Mouse (Mus musculus) forebrain, embryonic 14.5 days (tissue): ENCODE results near the gene Zfp760. TPM values are rescaled to one million over a fixed set of nuclear protein-coding genes. Genes with fewer than 3 reads are reported as not detected.
"Not testable (repeated sequence)": the region's sequence is repeated elsewhere in the genome, so short reads cannot be mapped to it uniquely, and the experiment has no call there.

ENCODE experiments used
- ATAC-seq: fragments of 200-750 bp; cut with Nextera tagmentation; 2 replicates; pipeline ENCODE4 v1.8.0; 2017; ENCODE audit warnings: mild to moderate bottlenecking, moderate library complexity
- DNase-seq: peaks from one replicate; pipeline ENCODE4 v3.0.0-alpha.2; 2015; ENCODE audit warnings: low spot score
- H3K27ac ChIP-seq: fragments of 300-500 bp; sonication (generic); 2 replicates; pipeline ENCODE4 v1.5.1; 2014; ENCODE audit warnings: low read depth, mild to moderate bottlenecking, control low read depth, low read length, moderate library complexity
- H3K27me3 ChIP-seq: fragments of 300-500 bp; sonication (generic); replicated peaks from 2 replicates; pipeline ENCODE4 v1.6.1; 2014; ENCODE audit warnings: low read length, control low read depth, mixed read lengths; ENCODE audit not compliant: control insufficient read depth, insufficient read depth
- H3K36me3 ChIP-seq: fragments of 300-500 bp; sonication (generic); 2 replicates; pipeline ENCODE4 v1.6.1; 2014; ENCODE audit warnings: low read length, control low read depth; ENCODE audit not compliant: control insufficient read depth, insufficient read depth
- H3K4me1 ChIP-seq: fragments of 300-500 bp; sonication (generic); 2 replicates; pipeline ENCODE4 v1.6.1; 2014; ENCODE audit warnings: antibody characterized with exemption, low read length, control low read depth; ENCODE audit not compliant: control insufficient read depth, insufficient read depth
- H3K4me2 ChIP-seq: fragments of 300-500 bp; sonication (generic); 2 replicates; pipeline ENCODE4 v1.6.1; 2014; ENCODE audit warnings: mild to moderate bottlenecking, control low read depth, low read length
- H3K4me3 ChIP-seq: fragments of 300-500 bp; sonication (generic); 2 replicates; pipeline ENCODE4 v1.5.1; 2014; ENCODE audit warnings: low read depth, low read length, control low read depth
- H3K9ac ChIP-seq: fragments of 300-500 bp; sonication (generic); 2 replicates; pipeline ENCODE4 v1.6.1; 2014; ENCODE audit warnings: mild to moderate bottlenecking, low read length, control low read depth, moderate library complexity
- H3K9me3 ChIP-seq: fragments of 300-500 bp; sonication (generic); replicated peaks from 2 replicates; pipeline ENCODE4 v1.6.1; 2016; ENCODE audit warnings: low read length, control low read depth, mixed read lengths; ENCODE audit not compliant: control insufficient read depth
- WGBS: fragments of 180-500 bp; shearing (Covaris S2); extraction: QIAGEN DNeasy Blood & Tissue Kit; methylation state at CpG from one replicate; pipeline ENCODE4 v1.1.7; 2014; 5-methylcytosine and 5-hydroxymethylcytosine counted together
- polyA plus RNA-seq: library from polyadenylated mRNA; unstranded; fragments of >200 nt; fragmentation: Nextera tagmentation; extraction: Ambion mirVana; gene quantifications from 2 replicates; pipeline ENCODE4 v1.2.1, GENCODE M21; 2014

Gene Zfp760
- polyA plus RNA-seq, 1 experiment from 2014 or later, result 19.9 TPM

GRCm38 (mm10) chr17:21703414-21703813, 4.1 kb upstream of the Zfp760 start:
- no peaks in the 10 kb centered on the region for H3K36me3 ChIP-seq
- no peaks in the 10 kb centered on the region for H3K27me3 ChIP-seq
- H3K4me2 ChIP-seq, result no peak overlapping the region
- H3K4me1 ChIP-seq, result peaks cover 2% of the 10 kb centered on the region; the same call in 1 of the 2 replicates
- no peaks in the 10 kb centered on the region for H3K9me3 ChIP-seq
- H3K9ac ChIP-seq, result no peak overlapping the region
- 89% methylated on average over 1 of the region's 1 CpGs for WGBS
- no peak overlapping the region for H3K4me3 ChIP-seq
- no peak for DNase-seq
- no peak for ATAC-seq
- no peak overlapping the region for H3K27ac ChIP-seq

GRCm38 (mm10) chr17:21708401-21708800, 860 bp downstream of the Zfp760 start:
- 31% methylated on average over 2 of the region's 2 CpGs for WGBS
- no peaks in the 10 kb centered on the region for H3K27me3 ChIP-seq
- no peak for DNase-seq

GRCm38 (mm10) chr17:21730495-21730894, 23.0 kb downstream of the Zfp760 start, which contains the start of gene Zfp229:
TSS of gene Zfp229 (plus strand) at chr17:21730795.
- not testable (repeated sequence) for H3K36me3 ChIP-seq, ATAC-seq, H3K9me3 ChIP-seq, H3K27ac ChIP-seq, H3K4me3 ChIP-seq, H3K27me3 ChIP-seq, DNase-seq, H3K9ac ChIP-seq, H3K4me2 ChIP-seq, H3K4me1 ChIP-seq
- WGBS, result 95% methylated on average over 9 of the region's 22 CpGs

More at GRCm38 (mm10) chr17:21708401-21708800, 860 bp downstream of the Zfp760 start:
- Histone ChIP-seq H3K4me1 (peaks cover 10% of the 10 kb centered on the region; the same call in 1 of the 2 replicates), H3K36me3 (peaks cover 11% of the 10 kb centered on the region), H3K27ac (no peak overlapping the region), H3K9ac (peak overlapping the region; percentile 74), H3K4me3 (peak overlapping the region; percentile 48), H3K4me2 (peak overlapping the region; percentile 65), H3K9me3 (no peaks in the 10 kb centered on the region)
- ATAC-seq, result no peak

GRCm38 (mm10) chr17:21733049-21733448, 25.5 kb downstream of the Zfp760 start:
- 83% methylated on average over 4 of the region's 4 CpGs for WGBS
- Histone ChIP-seq H3K4me1 (peaks cover 6% of the 10 kb centered on the region; the same call in 1 of the 2 replicates), H3K27me3 (no peaks in the 10 kb centered on the region), H3K9ac (peak overlapping the region; percentile 79), H3K4me3 (peak overlapping the region; percentile 63), H3K27ac (peak overlapping the region; percentile 79; the same call in 1 of the 2 replicates), H3K9me3 (no peaks in the 10 kb centered on the region), H3K4me2 (peak overlapping the region; percentile 58), H3K36me3 (peaks cover 8% of the 10 kb centered on the region)
- ATAC-seq, result peak; percentile 35; the same call in 1 of the 2 replicates
- DNase-seq, result no peak

GRCm38 (mm10) chr17:21733529-21734031, 26.0 kb downstream of the Zfp760 start:
- H3K27me3 ChIP-seq, result no peaks in the 10 kb centered on the region
- peaks cover 10% of the 10 kb centered on the region for H3K36me3 ChIP-seq
- peak overlapping the region; percentile 58 for H3K4me2 ChIP-seq
- peak; percentile 98 for ATAC-seq
- DNase-seq, result peak; percentile 94
- H3K27ac ChIP-seq, result peak overlapping the region; percentile 79; the same call in 1 of the 2 replicates
- H3K9me3 ChIP-seq, result no peaks in the 10 kb centered on the region
- under 1% methylated on average over 27 of the region's 27 CpGs for WGBS
- peak overlapping the region; percentile 79 for H3K9ac ChIP-seq
- peak overlapping the region; percentile 63 for H3K4me3 ChIP-seq
- peaks cover 6% of the 10 kb centered on the region; the same call in 1 of the 2 replicates for H3K4me1 ChIP-seq

- ATAC-seq, result no peak
- H3K27ac ChIP-seq, result no peak overlapping the region
These were observed 45.2 kb downstream of the Zfp760 start for GRCm38 (mm10) chr17:21752791-21753190.

GRCm38 (mm10) chr17:21753342-21754208, 46.0 kb downstream of the Zfp760 start:
- Histone ChIP-seq H3K27me3 (no peaks in the 10 kb centered on the region), H3K4me3 (peak overlapping the region; percentile 25), H3K4me1 (0 out of 2 replicates have a peak, but pooled peaks cover 6% of the 10 kb centered on the region), H3K9me3 (no peaks in the 10 kb centered on the region), H3K4me2 (peak overlapping the region; percentile 58), H3K36me3 (no peaks in the 10 kb centered on the region), H3K9ac (peak overlapping the region; percentile 50), H3K27ac (no peak overlapping the region)
- ATAC-seq (peak; percentile 65; the same call in 1 of the 2 replicates), DNase-seq (peak; percentile 23)
- WGBS, result 9% methylated on average over 20 of the region's 20 CpGs

More at GRCm38 (mm10) chr17:21752791-21753190, 45.2 kb downstream of the Zfp760 start:
- 0 out of 2 replicates have a peak, but pooled peaks cover 6% of the 10 kb centered on the region for H3K4me1 ChIP-seq
- peak; percentile 3 for DNase-seq
- 0 out of 2 replicates have a peak, but pooled peaks cover 2% of the 10 kb centered on the region for H3K36me3 ChIP-seq
- H3K4me3 ChIP-seq, result no peak overlapping the region
- H3K27me3 ChIP-seq, result no peaks in the 10 kb centered on the region
- H3K9ac ChIP-seq, result no peak overlapping the region
- no peak overlapping the region for H3K4me2 ChIP-seq
- 33% methylated on average over 2 of the region's 2 CpGs for WGBS
- H3K9me3 ChIP-seq, result no peaks in the 10 kb centered on the region

- H3K4me2 ChIP-seq, result no peak overlapping the region
- no peak for ATAC-seq
- no peak overlapping the region for H3K4me3 ChIP-seq
- no peak overlapping the region for H3K9ac ChIP-seq
- no peaks in the 10 kb centered on the region for H3K27me3 ChIP-seq
- no peaks in the 10 kb centered on the region for H3K4me1 ChIP-seq
- 82% methylated on average over 2 of the region's 2 CpGs for WGBS
- H3K9me3 ChIP-seq, result no peaks in the 10 kb centered on the region
- H3K27ac ChIP-seq, result no peak overlapping the region
- H3K36me3 ChIP-seq, result no peaks in the 10 kb centered on the region
- DNase-seq, result no peak
These were observed 62.8 kb downstream of the Zfp760 start for GRCm38 (mm10) chr17:21770336-21770735.
